In the genomic region with DNA sequence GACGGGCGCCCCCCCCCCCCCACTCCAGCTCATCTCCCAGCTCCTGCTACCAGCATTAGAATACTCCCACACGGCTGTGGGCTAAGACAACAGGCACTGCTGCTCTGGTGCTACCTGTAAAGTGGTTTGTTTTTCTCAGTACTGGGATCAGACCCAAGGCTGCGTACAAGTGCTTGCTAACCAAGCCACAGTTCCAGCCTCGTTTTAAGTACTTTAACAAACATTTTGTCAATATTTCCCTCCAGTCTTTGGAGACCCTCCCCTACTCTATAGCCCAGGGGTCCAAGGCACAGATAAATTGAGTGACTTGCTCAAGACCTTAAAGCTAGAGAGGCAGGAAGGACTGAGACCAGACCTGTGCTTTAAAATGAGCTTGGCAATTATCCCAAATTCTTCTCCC, we compare ENCODE assay signal across 18 mouse cellular contexts. TPM values are rescaled to one million over a fixed set of nuclear protein-coding genes. Genes with fewer than 3 reads are reported as not detected.
A peak's percentile ranks its signal among the peaks of the same experiment; 100 is the strongest.
DNase-seq lines count a peak whose midpoint lies in the region; ATAC-seq and TF ChIP-seq lines count a peak whose summit lies in the region.
"Had no signal": no experiment of that assay in that cellular context is flagged by ENCODE, and none has a peak within 500 bp of the region (broad histone marks: within the 10 kb centered on the region; RNA-seq: fewer than 3 reads in every experiment).

No protein-coding gene starts in this region.

- H3K27ac ChIP-seq in kidney, embryonic 15.5 days: peak overlapping the region; percentile 74
- H3K27ac ChIP-seq in spleen, adult 2 months (ENCODE audit: insufficient read depth, low read length): peak overlapping the region; percentile 99
- H3K27ac ChIP-seq in lung, embryonic 15.5 days: no peak overlapping the region
- H3K27ac ChIP-seq: forebrain, embryonic 13.5 days; hindbrain, embryonic 14.5 days; liver, embryonic 12.5 days; midbrain, embryonic 10.5 days had no signal

- no peaks in the 10 kb centered on the region for H3K9me3 ChIP-seq in kidney, embryonic 15.5 days (replicated peaks)
- no peaks in the 10 kb centered on the region for H3K9me3 ChIP-seq in lung, embryonic 15.5 days
- H3K9me3 ChIP-seq: forebrain, embryonic 13.5 days; liver, embryonic 12.5 days; midbrain, embryonic 10.5 days had no signal

- peaks cover 51% of the 10 kb centered on the region for H3K4me1 ChIP-seq in kidney, embryonic 15.5 days
- H3K4me1 ChIP-seq in spleen, adult 2 months (ENCODE audit: control insufficient read depth, insufficient read depth, insufficient read length): peaks cover 45% of the 10 kb centered on the region
- H3K4me1 ChIP-seq in lung, embryonic 15.5 days: peaks cover 22% of the 10 kb centered on the region

- H3K27me3 ChIP-seq in kidney, embryonic 15.5 days: no peaks in the 10 kb centered on the region
- no peaks in the 10 kb centered on the region for H3K27me3 ChIP-seq in spleen, adult 2 months (ENCODE audit: control insufficient read depth, insufficient read depth, low read length)
- H3K27me3 ChIP-seq in lung, embryonic 15.5 days: no peaks in the 10 kb centered on the region

- H3K4me3 ChIP-seq in kidney, embryonic 15.5 days (replicated peaks): peak overlapping the region; percentile 42
- H3K4me3 ChIP-seq in spleen, adult 2 months (ENCODE audit: extremely low read depth, insufficient read depth, insufficient read length): peak overlapping the region; percentile 56
- H3K4me3 ChIP-seq in lung, embryonic 15.5 days: no peak overlapping the region
- H3K4me3 ChIP-seq: forebrain, embryonic 13.5 days had no signal

- TF ChIP-seq CTCF in spleen, adult 2 months (IDR thresholded peaks at IDR 0.05; ENCODE audit: extremely low read depth, insufficient read depth, insufficient read length, insufficient replicate concordance): no peak

- H3K9ac ChIP-seq in kidney, embryonic 15.5 days: no peak overlapping the region
- no peak overlapping the region for H3K9ac ChIP-seq in lung, embryonic 15.5 days
- H3K9ac ChIP-seq: forebrain, embryonic 13.5 days; liver, embryonic 12.5 days had no signal

- no peaks in the 10 kb centered on the region for H3K36me3 ChIP-seq in kidney, embryonic 15.5 days
- peaks cover 1% of the 10 kb centered on the region; the same call in 1 of the 2 replicates for H3K36me3 ChIP-seq in spleen, adult 2 months (ENCODE audit: control insufficient read depth, insufficient read depth, low read length)
- H3K36me3 ChIP-seq in lung, embryonic 15.5 days: no peaks in the 10 kb centered on the region
- H3K36me3 ChIP-seq: liver, embryonic 12.5 days; midbrain, embryonic 10.5 days had no signal

- intact Hi-C loops in left cerebral cortex, postnatal 25 days (cut with DNase I): no loop called here

- DNase-seq in kidney, adult 8-10 months: no peak
- no peak for DNase-seq in spleen, adult 2 months (ENCODE audit: low read depth in 1 of 2, low spot score in 2 of 2)
- DNase-seq in spleen, postnatal 36 days (ENCODE audit: low spot score in 2 of 2): no peak
- no peak for DNase-seq in urinary bladder, postnatal 14 days (ENCODE audit: low spot score)
- no peak for DNase-seq in left cerebral cortex, postnatal 25 days (ENCODE audit: low spot score in 2 of 2)
- DNase-seq: cerebellum, adult 9-10 months; gastrocnemius, postnatal 25 days; heart, adult 2 months; heart, postnatal 36 days; right cerebral cortex, postnatal 25 days; thymus, postnatal 14 days had no signal

- no peak for ATAC-seq in kidney, embryonic 15.5 days (replicated peaks; ENCODE audit: low FRiP score)
- no peak for ATAC-seq in lung, embryonic 15.5 days (ENCODE audit: borderline replicate concordance, extremely low read depth, low FRiP score, low TSS enrichment)
- ATAC-seq: forebrain, embryonic 13.5 days; intestine, embryonic 16.5 days; liver, embryonic 12.5 days had no signal

- WGBS in kidney, embryonic 15.5 days: 51% methylated on average over 4 of the region's 5 CpGs
- 77% methylated on average over 5 of the region's 5 CpGs for WGBS in spleen, adult 2 months
- WGBS in lung, embryonic 15.5 days: 62% methylated on average over 4 of the region's 5 CpGs

- no peak for TF ChIP-seq POLR2A in spleen, adult 2 months (IDR thresholded peaks at IDR 0.05; ENCODE audit: low read depth, low read length)

- peak overlapping the region; percentile 65 for H3K4me2 ChIP-seq in kidney, embryonic 15.5 days
- 0 out of 2 replicates have a peak overlapping the region, but pooled peaks have one; percentile 66 for H3K4me2 ChIP-seq in lung, embryonic 15.5 days

RNA-seq across cellular contexts. Expression of a gene that starts 1.1 kb away (rescaled TPM):
- 23.2 and 25.4 TPM in 2 replicates for polyA plus RNA-seq in kidney, embryonic 15.5 days (2015; fragmentation: Nextera tagmentation; extraction: Ambion mirVana)
- polyA plus RNA-seq in spleen, adult 2 months (2012; rRNA removed): 64.4 and 72.8 TPM in 2 replicates
- polyA plus RNA-seq in lung, embryonic 15.5 days (2015; fragmentation: Nextera tagmentation; extraction: Ambion mirVana): 1.9 and 2.7 TPM in 2 replicates
- 1 to 10 TPM in 1 of 2 experiments, under 1 TPM in 1; 0.57 to 2.1 TPM for total RNA-seq in left cerebral cortex, postnatal 25 days (2021)

RNA-seq across cellular contexts. Expression of a gene that starts 46.6 kb away (rescaled TPM):
- polyA plus RNA-seq in kidney, embryonic 15.5 days (2015; fragmentation: Nextera tagmentation; extraction: Ambion mirVana): 24.6 and 26.3 TPM in 2 replicates
- polyA plus RNA-seq in spleen, adult 2 months (2012; rRNA removed): 3.7 and 4.7 TPM in 2 replicates
- polyA plus RNA-seq in lung, embryonic 15.5 days (2015; fragmentation: Nextera tagmentation; extraction: Ambion mirVana): 3.2 and 4.2 TPM in 2 replicates
- total RNA-seq in left cerebral cortex, postnatal 25 days (2021): 1 to 10 TPM; 1.3 to 1.6 TPM
